Mouse (Mus musculus) layer of hippocampus, adult 18-20 months (tissue): ENCODE measurements around the gene Ptprh. TPM values are rescaled to one million over a fixed set of nuclear protein-coding genes. Genes with fewer than 3 reads are reported as not detected.

ENCODE experiments used
- DNase-seq, 2 experiments: peaks; one replicate each; pipeline ENCODE4 v3.0.0; 2022; ENCODE audit warnings: low spot score in 2 of 2
- total RNA-seq, 2 experiments: library from RNA; stranded (reverse); gene quantifications; 2 replicates each; pipeline ENCODE4 v1.2.3; 2021

The Ptprh gene
- total RNA-seq, 2 experiments from 2014 or later: 0.38 to 0.50 TPM

DNA sequence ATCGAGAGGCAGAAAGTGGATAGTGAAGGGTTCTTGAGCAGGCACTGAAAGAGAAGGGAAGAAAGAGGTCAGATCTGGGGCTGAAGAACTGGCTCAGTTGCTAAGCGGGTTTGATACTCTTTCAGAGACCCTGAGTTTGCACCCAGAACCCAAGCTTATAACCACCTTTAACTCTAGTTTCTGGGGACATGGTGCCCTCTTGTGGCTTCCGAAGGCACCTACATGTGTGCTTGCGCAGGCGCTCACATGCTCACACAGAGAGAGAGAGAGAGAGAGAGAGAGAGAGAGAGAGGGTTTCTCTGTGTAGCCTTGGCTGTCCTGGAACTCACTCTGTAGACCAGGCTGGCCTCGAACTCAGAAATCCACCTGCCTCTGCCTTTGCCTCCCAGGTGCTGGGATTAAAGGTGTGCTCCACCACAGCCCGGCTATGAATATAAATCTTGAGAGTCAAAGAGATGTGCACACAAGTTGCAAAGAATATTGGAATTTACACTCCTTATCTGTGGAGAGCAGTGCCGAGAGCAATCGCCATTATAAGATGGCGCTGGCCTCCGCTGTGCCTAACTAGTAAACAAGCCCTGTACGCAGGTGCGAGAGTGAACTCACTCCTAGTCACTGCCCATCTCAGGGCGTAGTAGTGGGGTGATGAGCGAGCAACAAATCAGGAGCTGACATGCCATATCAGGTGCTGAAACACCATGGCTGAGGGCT is 79.5 kb downstream of the Ptprh start, which contains the start of gene Tnni3:
Gene Tnni3, minus strand, starts transcription at position 18 of the 711 bp plus-strand sequence.
- peak in 1 of 2 experiments; percentile 56 for DNase-seq

DNA sequence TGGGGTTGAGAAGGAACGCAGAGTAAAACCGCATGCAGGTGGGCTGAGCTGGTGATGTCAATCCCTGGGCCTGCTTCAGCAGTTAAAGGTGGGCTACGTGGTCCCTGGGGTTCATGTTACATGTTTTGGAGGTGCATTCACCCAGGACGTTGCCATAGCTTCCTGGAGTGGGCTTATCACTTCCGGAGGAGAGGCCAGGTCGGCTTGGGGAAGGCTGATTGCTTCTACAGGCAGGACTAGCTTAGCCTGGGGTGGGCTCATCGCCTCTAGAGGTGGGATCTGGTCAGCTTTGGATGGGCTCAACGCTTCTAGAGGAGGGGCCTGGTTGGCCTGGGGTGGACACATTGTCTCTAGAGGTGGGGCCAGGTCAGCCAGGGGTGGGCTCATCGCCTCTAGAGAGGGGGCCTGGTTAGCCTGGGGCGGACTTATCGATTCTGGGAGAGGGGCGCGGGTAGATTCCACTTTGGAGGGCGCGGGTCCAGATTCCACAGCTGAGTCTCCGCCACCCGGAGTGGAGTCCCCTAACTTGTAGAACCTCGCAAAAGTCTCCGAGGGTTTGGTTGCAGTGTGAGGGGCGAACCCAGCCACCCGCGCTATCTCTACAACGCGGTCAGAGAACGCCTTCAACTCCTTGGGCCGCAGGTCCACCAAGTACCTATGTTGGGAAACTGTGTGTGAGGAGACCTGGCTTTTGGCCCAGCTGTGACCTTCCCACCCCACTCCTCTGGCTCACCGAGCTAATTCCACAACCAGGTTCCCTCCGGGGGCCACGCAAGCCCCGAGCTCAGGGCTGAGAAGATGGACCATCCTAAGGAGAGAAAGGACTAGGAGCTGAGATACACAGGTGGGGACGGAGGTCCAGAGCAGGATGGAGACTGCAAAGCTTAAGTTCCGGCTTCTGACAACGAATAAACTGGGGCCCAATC is 80.4 kb downstream of the Ptprh start:
- DNase-seq: no peak

DNA sequence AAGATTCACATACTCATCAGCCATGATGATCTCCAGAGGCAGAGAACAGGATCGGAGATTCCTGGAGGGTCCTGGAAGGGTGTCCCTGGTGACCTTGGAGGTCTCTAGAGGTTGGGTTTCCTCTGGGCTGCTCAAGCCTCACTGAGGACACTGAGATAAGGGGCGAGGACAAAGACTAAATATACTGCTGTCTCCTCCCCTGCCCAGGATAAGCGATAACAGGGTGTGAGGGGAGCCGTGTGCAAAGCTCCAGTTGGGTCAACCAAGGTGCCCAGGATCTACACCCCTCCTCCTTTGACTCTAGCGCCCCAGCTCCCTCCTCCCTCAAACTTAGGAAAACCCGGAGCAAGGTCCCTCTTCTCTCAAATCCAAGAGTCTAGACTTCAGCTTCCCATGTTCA is 81.5 kb downstream of the Ptprh start:
- DNase-seq: no peak

DNA sequence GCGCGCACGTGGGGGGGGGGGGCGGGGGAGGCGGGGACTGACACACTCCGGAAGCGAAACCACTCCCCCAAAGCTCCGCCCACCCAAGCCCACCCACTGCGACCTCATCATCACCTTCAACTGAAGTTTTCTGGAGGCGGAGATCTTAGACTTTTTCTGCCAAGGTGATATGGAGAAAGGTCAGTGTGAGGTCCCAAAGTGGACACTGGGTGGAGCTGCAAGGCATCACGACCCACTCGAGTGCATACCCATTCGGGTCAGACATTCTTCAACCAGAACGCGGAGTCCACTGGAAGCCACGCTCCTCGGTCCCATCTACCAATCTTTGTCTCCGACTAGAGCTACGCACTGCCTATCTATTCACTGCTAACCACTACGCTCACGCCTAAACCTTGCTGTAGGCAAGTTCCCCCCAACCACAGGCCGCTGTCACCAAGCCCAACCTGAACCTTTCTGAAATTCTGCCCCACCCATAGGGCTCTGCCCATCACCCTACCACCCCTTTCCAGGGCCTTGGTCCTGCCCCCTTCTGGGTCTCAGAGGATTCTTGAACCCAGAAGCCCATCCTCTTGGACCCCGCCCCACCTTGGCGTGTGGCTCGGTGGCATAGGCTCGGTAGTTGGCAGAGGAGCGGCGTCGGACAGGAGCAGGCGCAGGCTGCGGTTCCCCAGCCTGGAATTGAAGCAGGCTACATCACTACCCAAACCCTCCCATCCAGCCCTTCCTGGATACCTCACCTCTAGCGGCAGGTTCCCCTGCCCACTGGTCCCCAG is 82.4 kb downstream of the Ptprh start:
- no peak for DNase-seq

DNA sequence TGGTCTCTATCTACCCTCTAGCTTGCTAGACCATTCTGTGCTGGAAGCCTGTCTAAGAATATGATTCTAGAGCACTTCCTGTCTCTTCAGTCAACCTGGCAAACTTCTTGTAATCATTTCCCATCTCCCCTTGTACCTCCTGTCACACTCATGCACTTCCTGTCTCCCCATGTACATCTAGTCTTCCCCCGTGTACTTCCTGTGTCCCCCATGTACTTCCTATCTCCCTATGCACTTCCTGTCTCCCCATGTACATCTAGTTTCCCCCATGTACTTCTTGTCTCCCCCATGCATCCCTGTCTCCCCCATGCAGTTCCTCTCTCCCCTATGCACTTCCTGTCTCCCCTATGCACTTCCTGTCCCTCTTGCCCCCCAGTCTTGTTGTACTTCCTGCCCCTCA is 85.4 kb downstream of the Ptprh start:
- no peak for DNase-seq

DNA sequence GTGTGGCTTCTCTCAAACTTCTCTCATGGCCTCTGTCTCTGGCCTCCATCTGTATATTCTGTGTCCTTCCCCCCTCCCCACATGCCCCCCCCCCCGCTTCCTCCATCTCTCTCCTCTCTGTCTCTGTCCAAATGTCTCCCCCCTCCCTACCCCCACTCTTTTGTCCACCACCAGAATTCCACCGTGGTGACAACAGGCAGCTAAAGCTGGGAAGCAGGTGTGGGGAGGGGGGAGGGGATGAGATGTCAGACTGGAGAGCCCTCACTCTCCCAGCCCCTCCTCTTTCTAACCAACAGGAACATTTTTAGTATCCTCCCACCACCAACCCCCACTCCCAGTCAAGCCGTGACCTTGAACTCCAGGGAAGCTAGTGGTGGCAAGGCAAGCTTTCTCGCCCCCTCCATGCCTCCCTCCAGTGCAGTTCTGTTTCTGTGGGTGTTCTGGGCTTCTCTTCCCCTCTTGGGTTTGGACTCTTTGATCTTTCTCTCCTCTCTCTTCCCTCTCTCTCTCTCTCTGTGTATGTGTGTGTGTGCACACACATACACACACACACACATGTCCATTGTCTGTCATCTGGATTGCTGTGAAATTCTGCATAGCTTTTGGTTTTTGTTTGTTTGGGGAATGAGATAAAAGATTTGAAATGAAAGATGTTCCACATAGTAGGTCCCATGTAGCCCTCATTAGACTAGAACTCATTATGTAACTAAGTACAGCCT is 87.3 kb downstream of the Ptprh start, which contains the start of gene Tnnt1:
Gene Tnnt1, minus strand, starts transcription at position 51 of the 719 bp plus-strand sequence.
- no peak for DNase-seq

DNA sequence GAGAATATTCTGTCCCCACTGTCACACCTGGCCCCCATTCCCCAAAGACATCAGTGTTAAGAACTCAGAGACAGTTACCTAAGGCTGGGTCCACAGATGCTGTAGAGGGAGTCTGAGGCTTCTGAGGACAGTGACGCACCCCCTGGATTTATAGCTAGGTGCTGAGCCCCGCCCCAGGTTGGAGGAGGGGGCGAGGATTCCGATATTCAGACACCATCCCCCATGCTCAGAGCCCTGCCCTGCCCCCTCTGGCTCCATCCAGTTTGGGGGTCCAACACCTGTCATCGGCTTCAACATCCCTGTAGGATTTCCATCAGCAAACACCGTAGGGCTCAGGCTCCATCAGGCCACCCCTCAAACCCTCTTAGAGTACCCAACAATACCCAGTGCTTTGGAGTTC is 88.0 kb downstream of the Ptprh start:
- DNase-seq: no peak

DNA sequence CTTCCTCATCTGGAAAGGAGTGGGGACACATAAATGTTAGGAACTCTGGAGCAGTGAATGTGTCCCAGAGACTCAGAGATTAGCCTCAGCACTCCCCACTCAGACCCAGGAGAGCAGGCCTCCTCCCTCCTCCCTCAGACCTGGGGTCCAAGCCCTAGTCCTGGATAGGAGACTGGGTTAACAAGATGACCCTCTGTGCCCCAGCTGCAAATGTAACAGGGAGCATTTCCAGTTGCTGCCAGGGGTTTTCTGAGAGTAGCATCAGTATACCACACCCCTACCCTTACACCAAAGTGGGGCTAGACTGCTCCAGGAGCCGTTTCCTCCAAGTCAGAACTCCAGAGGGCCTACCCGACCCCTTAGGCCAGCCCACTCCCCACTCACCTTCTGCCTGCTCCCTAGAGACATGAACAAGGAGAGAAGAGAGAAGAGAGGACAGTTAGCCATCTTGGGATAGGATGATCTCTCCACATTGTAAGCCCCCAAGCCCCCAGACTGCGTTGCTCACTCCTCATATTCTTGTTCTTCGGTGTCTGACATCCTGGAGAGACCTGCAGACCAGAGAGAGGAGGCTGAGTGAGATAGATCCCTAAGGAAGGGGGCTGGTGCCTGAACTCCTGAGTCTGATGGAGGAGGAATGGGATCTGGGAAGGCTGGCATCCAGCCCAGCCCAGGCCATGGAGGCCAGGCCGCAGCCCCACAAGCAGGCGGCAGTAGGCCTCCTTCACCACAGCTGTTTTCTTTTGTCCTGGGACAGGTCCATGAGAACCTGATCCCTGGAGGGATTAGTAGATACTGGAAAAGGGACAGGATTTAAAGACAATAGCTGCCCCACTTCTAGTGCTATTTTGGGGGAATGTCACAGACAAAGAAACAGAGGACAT is 89.8 kb downstream of the Ptprh start:
- DNase-seq: no peak

DNA sequence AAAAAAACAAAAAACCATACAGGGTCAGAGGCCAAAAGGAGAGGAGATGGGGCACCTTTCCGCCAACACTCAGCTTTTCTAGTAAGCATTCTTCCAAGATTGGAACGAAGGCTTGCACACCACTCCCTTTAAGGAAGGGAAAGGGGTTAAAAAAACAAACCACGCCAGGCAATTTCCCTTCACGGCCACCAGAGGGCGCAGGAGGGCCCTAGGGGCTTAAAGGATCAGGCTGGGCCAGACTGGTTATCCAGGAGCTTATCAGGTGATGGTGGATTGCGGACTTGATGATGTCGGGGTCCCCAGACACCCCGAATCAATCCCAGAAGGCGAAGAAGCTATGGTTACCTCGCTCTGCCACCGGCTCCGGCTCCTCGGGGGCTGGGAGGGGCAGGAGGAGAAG is 90.6 kb downstream of the Ptprh start:
- DNase-seq: no peak

DNA sequence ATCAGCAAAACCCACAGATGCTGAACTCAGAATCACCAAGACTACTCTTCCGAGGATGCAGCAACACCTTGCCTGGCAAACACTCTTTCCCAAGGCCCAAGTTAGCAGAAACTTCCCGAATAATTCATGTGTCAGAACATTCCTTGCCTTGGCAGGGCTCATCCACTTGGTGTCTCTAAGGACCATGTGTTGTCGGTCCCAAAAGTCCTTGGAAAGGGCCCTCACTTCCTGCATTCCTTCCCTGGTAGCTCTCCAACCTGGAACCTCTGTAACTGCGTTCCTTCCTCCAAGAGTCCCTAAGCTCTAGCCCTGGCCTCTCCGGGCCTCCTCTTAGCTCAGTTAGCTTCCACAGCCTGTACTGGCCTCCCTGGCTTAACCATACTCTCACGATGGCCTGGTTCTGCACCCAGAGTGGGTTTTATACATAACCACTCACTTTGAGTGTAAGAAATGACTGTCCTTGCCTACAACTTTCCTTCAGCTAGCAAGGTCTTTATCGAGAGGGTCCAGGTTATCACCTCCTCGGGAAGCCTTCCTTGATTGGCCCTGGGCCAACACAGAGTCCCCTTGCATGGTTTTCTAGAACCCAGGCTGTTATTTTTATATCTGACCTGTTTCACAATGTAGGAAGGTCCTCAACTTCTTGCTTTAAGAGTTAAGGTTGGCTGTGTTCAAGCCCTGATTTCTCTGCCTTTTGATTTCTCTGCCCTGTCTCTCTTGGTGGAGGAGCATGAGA is 92.2 kb downstream of the Ptprh start:
- DNase-seq: no peak

DNA sequence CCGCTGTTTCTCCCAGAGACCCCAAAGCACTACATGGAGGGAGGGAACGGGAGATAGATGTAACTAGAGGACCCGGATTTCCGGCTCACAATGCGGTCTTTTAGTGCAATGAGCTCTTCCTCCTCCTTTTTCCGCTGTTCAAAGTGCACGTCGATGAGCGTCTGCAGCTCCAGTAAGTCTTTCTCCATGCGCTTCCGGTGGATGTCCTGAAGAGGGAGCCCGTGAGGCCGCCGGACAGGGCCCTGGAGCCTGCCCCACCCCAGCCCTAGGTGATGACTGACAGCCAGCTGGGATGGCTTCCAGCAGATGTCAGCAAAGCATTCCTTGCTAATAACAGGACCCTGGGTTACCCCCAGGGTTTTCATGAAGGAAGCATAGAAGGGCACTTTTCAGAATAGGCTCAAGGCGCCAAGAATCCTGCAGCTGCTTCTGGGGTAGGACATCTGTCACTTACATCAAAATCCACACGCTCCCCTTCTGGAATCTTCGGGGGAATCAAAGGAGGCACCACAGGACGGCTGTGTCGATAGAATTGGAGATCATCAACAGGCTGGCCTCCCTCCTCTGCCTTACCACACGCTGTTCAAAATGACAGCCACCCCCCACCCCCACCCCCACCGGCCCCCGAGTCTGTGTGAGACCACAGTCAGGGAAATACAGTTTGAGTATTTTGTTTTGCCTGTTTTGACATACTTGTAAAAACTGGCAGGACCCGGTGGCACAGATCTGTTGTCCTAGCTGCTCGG is 93.8 kb downstream of the Ptprh start:
- peak in 1 of 2 experiments; percentile 56 for DNase-seq

DNA sequence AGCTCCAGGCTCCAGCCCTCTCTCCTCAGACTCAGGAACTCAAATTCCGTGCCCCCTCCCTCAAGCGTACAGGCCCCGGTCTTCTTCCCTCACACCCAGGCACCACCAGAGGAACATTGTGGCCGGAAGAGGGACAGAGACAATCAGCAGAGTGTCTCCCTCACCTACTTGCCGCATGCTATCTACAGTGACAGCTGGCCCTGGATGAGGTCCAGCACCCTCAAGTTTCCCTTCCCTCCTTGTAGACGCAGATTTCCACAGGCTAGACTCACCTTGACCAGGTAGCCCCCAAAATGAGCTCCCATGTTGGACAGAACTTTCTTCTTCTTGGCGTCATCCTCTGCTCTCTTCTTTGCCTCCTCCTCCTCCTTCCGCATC is 95.1 kb downstream of the Ptprh start:
- no peak for DNase-seq

DNA sequence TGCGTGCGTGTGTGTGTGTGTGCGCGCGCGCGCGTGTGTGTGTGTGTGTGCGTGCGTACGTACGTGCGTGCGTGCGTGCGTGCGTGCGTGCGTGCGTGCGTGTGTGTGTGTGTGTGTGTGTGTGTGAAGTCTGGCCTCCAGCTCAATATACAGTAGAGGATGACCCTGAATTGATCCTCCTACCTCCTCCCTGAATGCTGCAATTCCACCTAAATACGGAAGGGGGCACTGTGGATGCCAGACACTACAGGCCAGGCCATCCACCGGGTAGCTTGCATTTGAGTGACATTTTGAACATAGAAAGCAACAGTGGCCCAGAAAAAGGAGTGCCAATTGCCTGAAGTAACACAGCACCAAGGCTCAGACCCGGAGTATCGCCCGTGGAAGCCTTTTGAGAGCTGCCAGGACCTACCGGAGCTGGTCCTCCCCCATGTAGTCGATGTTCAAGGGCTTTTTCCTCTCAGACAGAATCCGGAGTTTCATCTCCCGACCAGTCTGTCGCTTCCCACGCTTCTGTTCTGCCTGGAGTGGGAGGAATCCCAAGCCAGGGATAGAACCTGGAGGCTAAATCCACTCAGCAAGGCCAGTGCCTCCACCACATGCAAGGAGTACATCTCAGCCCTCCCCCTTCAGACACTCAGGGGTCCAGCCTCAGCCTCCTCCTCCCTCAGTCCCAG is 95.6 kb downstream of the Ptprh start:
- peak in 1 of 2 experiments; percentile 25 for DNase-seq

DNA sequence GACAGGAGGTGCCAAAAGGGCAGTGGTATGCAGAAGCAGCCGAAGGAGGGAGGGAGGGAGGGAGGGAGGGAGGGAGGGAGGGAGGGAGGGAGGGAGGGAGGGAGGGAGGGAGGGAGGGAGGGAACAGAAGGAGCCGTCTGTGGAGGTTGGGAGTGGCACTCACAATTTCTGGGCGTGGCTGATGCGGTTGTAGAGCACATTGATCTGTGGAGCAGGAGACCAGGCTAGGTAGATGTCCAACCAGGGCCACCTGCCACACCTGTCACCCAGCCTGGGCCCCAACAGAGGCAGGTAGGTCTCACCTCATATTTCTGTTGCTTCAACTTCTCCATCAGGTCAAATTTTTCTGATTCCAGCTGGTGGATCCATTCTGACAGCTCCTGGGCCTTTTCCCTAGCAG is 96.6 kb downstream of the Ptprh start:
- no peak for DNase-seq

DNA sequence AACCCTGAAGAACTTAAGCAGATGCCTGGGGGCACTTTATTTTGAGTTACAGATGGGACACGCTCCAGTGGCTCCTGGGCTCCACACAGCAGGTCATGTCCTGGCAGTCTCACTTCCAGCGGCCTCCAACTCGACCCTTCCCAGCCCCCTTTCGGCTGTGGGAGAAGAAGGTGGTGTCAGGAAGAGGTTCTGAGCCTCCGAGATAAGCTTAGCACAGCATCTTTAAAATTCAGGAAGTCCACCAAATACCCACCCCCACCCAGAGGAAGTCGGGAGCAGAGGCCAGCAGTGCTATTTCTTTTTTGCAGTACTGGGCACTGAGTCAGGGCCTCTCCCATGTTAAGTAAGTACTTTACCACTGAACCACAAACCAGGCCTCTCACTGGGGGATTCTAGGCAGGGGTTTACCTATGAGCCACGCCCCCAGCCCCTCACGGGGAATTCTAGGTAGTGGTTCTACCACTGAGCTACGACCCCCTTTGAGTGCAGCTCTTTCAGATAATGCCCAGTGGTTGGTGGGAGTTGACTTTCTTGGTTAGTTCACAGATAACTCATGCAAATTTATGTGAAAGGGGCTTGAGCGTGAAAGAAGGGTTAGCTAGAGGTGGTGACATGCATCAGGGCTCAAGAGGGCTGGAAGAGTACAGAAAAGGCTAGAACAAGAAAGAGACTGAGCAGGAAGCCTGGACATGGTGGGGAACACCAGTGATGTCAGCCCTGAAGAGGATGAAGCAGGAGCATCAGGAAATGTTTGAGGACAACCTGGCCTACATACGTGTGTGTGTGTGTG is 99.0 kb downstream of the Ptprh start:
- DNase-seq: no peak

DNA sequence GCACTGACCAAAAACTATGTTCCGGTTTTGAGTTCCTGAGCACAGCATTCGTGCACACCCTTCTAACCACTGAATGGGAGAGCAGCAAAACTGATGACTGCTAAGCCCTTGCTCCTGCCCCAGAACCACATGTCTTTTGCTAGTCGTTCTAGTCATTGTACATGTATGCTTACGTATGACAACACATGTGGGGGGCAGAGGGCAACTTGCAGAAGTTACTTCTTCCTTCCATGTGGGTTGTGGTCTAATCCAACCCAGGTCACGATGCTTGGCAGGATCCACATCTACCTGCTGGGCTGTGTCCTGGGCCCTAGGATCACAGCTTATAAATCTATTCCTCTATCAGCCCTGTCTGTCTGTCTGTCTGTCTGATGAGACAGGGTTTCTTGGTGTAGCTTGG is 100.0 kb downstream of the Ptprh start:
- no peak for DNase-seq

DNA sequence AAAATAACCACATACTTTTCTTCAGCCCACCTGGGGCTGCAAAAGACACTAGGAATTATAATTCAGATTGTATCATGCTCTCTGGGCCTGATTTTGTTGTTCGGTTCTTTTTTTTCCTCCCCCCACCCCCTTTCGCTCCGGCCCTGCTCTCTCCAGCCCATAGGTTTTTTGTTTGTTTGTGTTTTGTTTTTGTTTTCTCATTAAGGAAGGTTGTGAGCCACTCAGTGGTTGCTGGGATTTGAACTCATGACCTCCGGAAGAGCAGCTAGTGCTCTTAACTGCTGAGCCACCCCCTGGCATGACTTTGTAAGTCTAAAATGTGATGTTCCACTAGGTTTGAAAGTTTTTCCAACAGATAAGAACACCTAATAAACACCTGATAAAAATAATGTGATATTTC is 100.7 kb downstream of the Ptprh start:
- no peak for DNase-seq
